Mouse (Mus musculus) hindbrain, embryonic 14.5 days (tissue): ENCODE data around the gene Dhrs2. TPM values are rescaled to one million over a fixed set of nuclear protein-coding genes. Genes with fewer than 3 reads are reported as not detected.
A peak's percentile ranks its signal among the peaks of the same experiment; 100 is the strongest.

ENCODE experiments used
- ATAC-seq: fragments of 200-750 bp; cut with Nextera tagmentation; 2 replicates; pipeline ENCODE4 v1.8.0; 2017; ENCODE audit warnings: moderate number of reproducible peaks, mild to moderate bottlenecking, moderate TSS enrichment, moderate library complexity; ENCODE audit not compliant: low FRiP score
- DNase-seq: peaks from one replicate; pipeline ENCODE4 v3.0.0-alpha.2; 2015; ENCODE audit warnings: low spot score
- H3K27ac ChIP-seq: fragments of 300-500 bp; sonication (generic); 2 replicates; pipeline ENCODE4 v1.5.1; 2014; ENCODE audit warnings: mild to moderate bottlenecking, moderate library complexity
- H3K27me3 ChIP-seq: fragments of 300-500 bp; sonication (generic); 2 replicates; pipeline ENCODE4 v1.6.1; 2014; ENCODE audit warnings: mild to moderate bottlenecking, low read length, mixed read lengths; ENCODE audit not compliant: control insufficient read depth, insufficient read depth
- H3K36me3 ChIP-seq: fragments of 300-500 bp; sonication (generic); replicated peaks from 2 replicates; pipeline ENCODE4 v1.6.1; 2014; ENCODE audit not compliant: control insufficient read depth, insufficient read depth
- H3K4me1 ChIP-seq: fragments of 300-500 bp; sonication (generic); replicated peaks from 2 replicates; pipeline ENCODE4 v1.6.1; 2014; ENCODE audit warnings: antibody characterized with exemption, low read length, mixed read lengths; ENCODE audit not compliant: control insufficient read depth, insufficient read depth
- H3K4me2 ChIP-seq: fragments of 300-500 bp; sonication (generic); replicated peaks from 2 replicates; pipeline ENCODE4 v1.6.1; 2014; ENCODE audit warnings: mild to moderate bottlenecking, moderate library complexity
- H3K4me3 ChIP-seq: fragments of 300-500 bp; sonication (generic); replicated peaks from 2 replicates; pipeline ENCODE4 v1.5.1; 2014; ENCODE audit warnings: mild to moderate bottlenecking, low read length
- H3K9ac ChIP-seq: fragments of 300-500 bp; sonication (generic); 2 replicates; pipeline ENCODE4 v1.6.1; 2014
- H3K9me3 ChIP-seq: fragments of 300-500 bp; sonication (generic); 2 replicates; pipeline ENCODE4 v1.6.1; 2016; ENCODE audit warnings: low read length; ENCODE audit not compliant: control insufficient read depth
- WGBS: fragments of 180-500 bp; shearing (Covaris S2); extraction: QIAGEN DNeasy Blood & Tissue Kit; methylation state at CpG from one replicate; pipeline ENCODE4 v1.1.7; 2014; 5-methylcytosine and 5-hydroxymethylcytosine counted together
- polyA plus RNA-seq: library from polyadenylated mRNA; unstranded; fragments of >200 nt; fragmentation: Nextera tagmentation; extraction: Ambion mirVana; gene quantifications from 2 replicates; pipeline ENCODE4 v1.2.1, GENCODE M21; 2014

The Dhrs2 gene
- polyA plus RNA-seq, 1 experiment from 2014 or later = 1.4 TPM

DNA sequence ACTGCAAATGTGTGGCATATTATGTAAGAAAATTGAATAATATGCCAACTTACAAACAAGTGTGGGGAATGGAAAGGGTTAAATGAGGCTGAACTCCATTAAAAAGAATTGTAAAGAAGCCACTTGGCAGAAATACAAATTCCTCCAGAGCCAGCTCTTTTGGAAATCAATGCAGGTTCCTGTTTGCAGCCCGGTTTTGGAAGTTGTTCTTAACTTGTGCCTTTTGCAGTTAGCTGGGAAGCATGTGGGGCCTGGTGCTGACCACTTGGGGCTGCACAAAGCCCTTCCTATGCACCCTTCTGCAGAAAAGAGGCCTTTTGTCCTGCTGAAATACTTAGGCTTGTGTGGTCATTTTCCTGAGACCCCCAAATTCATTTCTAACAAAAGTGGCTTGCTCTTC, 1.4 kb downstream of the Dhrs2 start:
- ATAC-seq (no peak; the same call in 1 of the 2 replicates), DNase-seq (peak; percentile 60)
- no peak overlapping the region for H3K27ac ChIP-seq
- no peaks in the 10 kb centered on the region for H3K36me3 ChIP-seq
- 12% methylated on average over 1 of the region's 1 CpGs for WGBS
- H3K27me3 ChIP-seq = no peaks in the 10 kb centered on the region
- no peaks in the 10 kb centered on the region for H3K9me3 ChIP-seq
- H3K4me1 ChIP-seq = no peaks in the 10 kb centered on the region
- H3K4me2 ChIP-seq = no peak overlapping the region
- H3K9ac ChIP-seq = no peak overlapping the region
- H3K4me3 ChIP-seq = no peak overlapping the region

- DNase-seq = no peak
- 88% methylated on average over 11 of the region's 11 CpGs for WGBS
- no peaks in the 10 kb centered on the region for H3K36me3 ChIP-seq
Observed at GRCm38 (mm10) chr14:55234639-55235038, 12.8 kb downstream of the Dhrs2 start.

GRCm38 (mm10) chr14:55236685-55237084, 14.9 kb downstream of the Dhrs2 start:
- Histone ChIP-seq H3K4me2 (no peak overlapping the region), H3K4me1 (no peaks in the 10 kb centered on the region), H3K36me3 (no peaks in the 10 kb centered on the region), H3K9me3 (no peaks in the 10 kb centered on the region), H3K27me3 (no peaks in the 10 kb centered on the region), H3K4me3 (no peak overlapping the region), H3K9ac (no peak overlapping the region), H3K27ac (no peak overlapping the region)
- no peak for DNase-seq
- ATAC-seq = no peak
- WGBS = 85% methylated on average over 2 of the region's 2 CpGs

More at GRCm38 (mm10) chr14:55234639-55235038, 12.8 kb downstream of the Dhrs2 start:
- no peaks in the 10 kb centered on the region for H3K9me3 ChIP-seq
- H3K27me3 ChIP-seq = no peaks in the 10 kb centered on the region
- H3K4me3 ChIP-seq = no peak overlapping the region
- ATAC-seq = no peak
- no peak overlapping the region for H3K4me2 ChIP-seq
- H3K4me1 ChIP-seq = no peaks in the 10 kb centered on the region
- H3K27ac ChIP-seq = no peak overlapping the region
- H3K9ac ChIP-seq = no peak overlapping the region

DNA sequence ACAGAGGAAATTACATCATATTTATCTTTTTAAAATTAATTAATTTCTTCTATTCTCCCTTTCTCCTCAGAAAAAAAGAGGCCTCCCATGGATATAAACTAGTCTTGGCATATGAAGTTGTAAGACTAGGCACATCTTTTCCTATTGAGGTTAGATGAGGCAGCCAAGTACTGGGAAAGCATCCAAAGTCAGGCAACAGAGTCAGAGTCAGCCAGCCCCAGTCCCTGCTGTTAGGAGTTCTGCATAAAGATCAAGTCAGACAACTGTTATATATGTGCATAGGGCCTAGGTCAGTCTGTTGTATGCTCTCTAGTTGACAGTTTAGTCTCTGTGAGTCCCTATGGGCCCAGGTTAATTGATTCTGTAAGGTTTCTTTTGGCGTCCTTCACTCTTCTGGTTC, 20.9 kb downstream of the Dhrs2 start:
- no peaks in the 10 kb centered on the region for H3K9me3 ChIP-seq
- no peak for DNase-seq
- H3K4me2 ChIP-seq = no peak overlapping the region
- 77% methylated on average over 1 of the region's 1 CpGs for WGBS
- H3K27ac ChIP-seq = no peak overlapping the region
- H3K36me3 ChIP-seq = no peaks in the 10 kb centered on the region
- ATAC-seq = no peak
- no peak overlapping the region for H3K4me3 ChIP-seq
- no peaks in the 10 kb centered on the region for H3K27me3 ChIP-seq
- no peaks in the 10 kb centered on the region for H3K4me1 ChIP-seq
- H3K9ac ChIP-seq = no peak overlapping the region

DNA sequence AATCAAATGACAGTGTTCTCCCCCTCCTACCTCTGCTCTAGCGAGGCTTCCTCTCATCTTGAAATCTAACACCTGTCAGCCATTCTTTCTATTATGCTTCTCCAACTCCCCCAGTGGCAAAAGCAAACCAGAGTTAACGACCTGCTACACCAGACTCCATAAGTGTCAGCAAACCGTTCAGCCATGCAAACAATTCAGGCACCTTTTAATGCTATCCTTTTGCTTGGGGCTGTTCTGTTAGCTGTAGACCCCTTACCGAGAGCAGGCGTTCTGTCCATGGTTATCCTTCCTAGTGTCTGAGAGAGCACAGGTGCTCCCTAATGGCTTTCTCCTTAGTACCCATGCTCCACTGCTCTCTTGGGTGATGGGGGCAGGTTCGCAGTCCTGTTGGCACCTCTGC, 25.4 kb downstream of the Dhrs2 start:
- H3K4me1 ChIP-seq = no peaks in the 10 kb centered on the region
- H3K9me3 ChIP-seq = no peaks in the 10 kb centered on the region
- no peak overlapping the region for H3K4me2 ChIP-seq
- H3K27ac ChIP-seq = no peak overlapping the region
- H3K4me3 ChIP-seq = no peak overlapping the region
- ATAC-seq (no peak), DNase-seq (no peak)
- 46% methylated on average over 6 of the region's 6 CpGs for WGBS
- H3K36me3 ChIP-seq = no peaks in the 10 kb centered on the region
- no peak overlapping the region for H3K9ac ChIP-seq
- no peaks in the 10 kb centered on the region for H3K27me3 ChIP-seq

- H3K4me1 ChIP-seq = no peaks in the 10 kb centered on the region
- 83% methylated on average over 6 of the region's 6 CpGs for WGBS
- no peak overlapping the region for H3K9ac ChIP-seq
- no peaks in the 10 kb centered on the region for H3K36me3 ChIP-seq
- H3K27ac ChIP-seq = no peak overlapping the region
- no peaks in the 10 kb centered on the region for H3K9me3 ChIP-seq
- ATAC-seq (no peak), DNase-seq (no peak)
- no peak overlapping the region for H3K4me3 ChIP-seq
- H3K4me2 ChIP-seq = no peak overlapping the region
- no peaks in the 10 kb centered on the region for H3K27me3 ChIP-seq
Observed at GRCm38 (mm10) chr14:55248284-55248683, 26.5 kb downstream of the Dhrs2 start.

GRCm38 (mm10) chr14:55253580-55253979, 31.8 kb downstream of the Dhrs2 start:
- no peaks in the 10 kb centered on the region for H3K4me1 ChIP-seq
- WGBS = 78% methylated on average over 4 of the region's 4 CpGs
- H3K27me3 ChIP-seq = no peaks in the 10 kb centered on the region
- H3K36me3 ChIP-seq = no peaks in the 10 kb centered on the region
- H3K4me2 ChIP-seq = no peak overlapping the region
- no peak for DNase-seq
- no peaks in the 10 kb centered on the region for H3K9me3 ChIP-seq
- no peak overlapping the region for H3K9ac ChIP-seq
- no peak overlapping the region for H3K4me3 ChIP-seq
- no peak for ATAC-seq
- H3K27ac ChIP-seq = no peak overlapping the region

- 46% methylated on average over 6 of the region's 6 CpGs for WGBS
- no peak overlapping the region for H3K27ac ChIP-seq
- H3K27me3 ChIP-seq = no peaks in the 10 kb centered on the region
- no peaks in the 10 kb centered on the region for H3K4me1 ChIP-seq
- H3K9ac ChIP-seq = no peak overlapping the region
- H3K36me3 ChIP-seq = no peaks in the 10 kb centered on the region
- no peak overlapping the region for H3K4me3 ChIP-seq
- DNase-seq (no peak), ATAC-seq (no peak)
- no peak overlapping the region for H3K4me2 ChIP-seq
- H3K9me3 ChIP-seq = no peaks in the 10 kb centered on the region
Observed at GRCm38 (mm10) chr14:55255443-55255842, 33.6 kb downstream of the Dhrs2 start.

DNA sequence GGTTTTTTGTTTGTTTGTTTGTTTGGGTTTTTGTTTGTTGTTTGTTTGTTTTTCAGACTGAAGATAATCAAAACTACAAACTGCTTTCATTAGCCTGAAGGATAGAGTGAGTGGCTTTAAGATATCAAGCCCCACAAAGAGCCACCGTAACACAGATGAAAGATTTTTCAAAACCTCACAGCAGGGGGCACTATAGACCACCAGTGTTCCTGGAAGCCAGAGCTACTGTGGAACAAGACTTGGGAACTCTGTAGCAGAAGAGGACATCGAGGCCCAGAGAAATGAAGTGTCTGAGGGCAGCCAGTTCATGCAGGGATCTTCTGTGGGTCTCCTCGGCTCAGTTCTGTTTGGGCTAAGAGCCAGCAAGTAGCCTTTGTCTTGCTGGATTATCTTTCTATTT, 49.4 kb downstream of the Dhrs2 start:
- no peak overlapping the region for H3K4me2 ChIP-seq
- ATAC-seq (no peak), DNase-seq (peak; percentile 46)
- H3K4me3 ChIP-seq = no peak overlapping the region
- H3K9ac ChIP-seq = no peak overlapping the region
- 63% methylated on average over 3 of the region's 3 CpGs for WGBS
- H3K36me3 ChIP-seq = no peaks in the 10 kb centered on the region
- no peaks in the 10 kb centered on the region for H3K27me3 ChIP-seq
- no peak overlapping the region for H3K27ac ChIP-seq
- no peaks in the 10 kb centered on the region for H3K4me1 ChIP-seq
- no peaks in the 10 kb centered on the region for H3K9me3 ChIP-seq

- Histone ChIP-seq H3K4me2 (no peak overlapping the region), H3K9ac (no peak overlapping the region), H3K4me3 (no peak overlapping the region), H3K9me3 (no peaks in the 10 kb centered on the region), H3K36me3 (no peaks in the 10 kb centered on the region), H3K27ac (no peak overlapping the region), H3K27me3 (no peaks in the 10 kb centered on the region), H3K4me1 (no peaks in the 10 kb centered on the region)
- no peak for ATAC-seq
- no peak for DNase-seq
- WGBS = 70% methylated on average over 4 of the region's 4 CpGs
Observed at GRCm38 (mm10) chr14:55273023-55273422, 51.2 kb downstream of the Dhrs2 start.
